Mouse (Mus musculus): ENCODE measurements around the gene Wnt7b.

DNA sequence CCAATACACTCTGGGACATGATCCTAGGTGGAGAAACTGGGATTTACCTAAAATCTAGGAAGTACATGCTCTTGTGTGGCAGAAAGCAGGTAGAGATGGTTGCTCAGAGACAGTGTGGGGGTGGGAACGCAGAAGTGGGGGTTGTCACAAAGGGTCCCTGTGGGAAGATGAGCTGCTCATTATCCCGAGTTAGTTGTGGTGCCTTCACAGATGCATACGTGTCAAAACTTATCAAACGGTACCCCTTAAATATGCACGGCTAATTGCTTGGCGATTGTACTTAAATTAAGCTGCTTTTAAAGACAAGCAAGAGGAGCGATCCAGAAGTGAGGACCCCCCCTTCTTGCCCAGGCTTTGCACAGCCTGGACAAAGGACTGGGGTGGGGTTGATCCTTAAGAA lies 92.5 kb downstream of the Wnt7b start:
- TF ChIP-seq CTCF (IDR thresholded peaks at IDR 0.05; ENCODE audit: borderline replicate concordance, control insufficient read depth, extremely low read depth, insufficient read depth, low read length, poor library complexity), result no peak
- no peak for TF ChIP-seq POLR2A (IDR thresholded peaks at IDR 0.05; ENCODE audit: control insufficient read depth, extremely low read depth, insufficient read depth, low read length, poor library complexity)

Measured in thymus, adult 2 months (tissue).